Mouse (Mus musculus) kidney, adult 11 months (tissue): Measurements from ENCODE around the gene Olfr628.
"Not testable (repeated sequence)": the region's sequence is repeated elsewhere in the genome, so short reads cannot be mapped to it uniquely, and the experiment has no call there.

ENCODE experiments used
- DNase-seq: peaks from one replicate; pipeline ENCODE4 v3.0.0; 2022

Olfr628 gene

DNA sequence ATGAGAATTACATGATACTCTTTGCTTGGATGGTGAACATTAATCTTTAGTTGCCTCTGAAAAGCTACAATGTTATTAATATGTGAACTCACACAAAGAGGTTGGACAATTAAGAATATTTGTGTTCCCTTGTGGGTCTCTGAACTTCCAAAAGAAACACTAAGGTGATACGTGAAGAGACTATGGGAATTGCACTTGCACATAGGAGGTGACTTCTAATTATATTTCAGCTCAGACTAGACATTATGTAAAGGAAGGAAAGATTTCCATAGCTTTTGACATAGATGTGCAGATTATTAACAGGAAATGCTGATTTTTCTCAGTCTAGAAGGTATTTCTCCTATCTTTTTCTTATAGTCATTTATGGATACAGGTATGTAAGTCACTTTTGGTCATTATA, at the start of gene Olfr628:
Olfr628 (plus strand) TSS at position 301 of the 400 bp plus-strand sequence.
- DNase-seq = no peak

DNA sequence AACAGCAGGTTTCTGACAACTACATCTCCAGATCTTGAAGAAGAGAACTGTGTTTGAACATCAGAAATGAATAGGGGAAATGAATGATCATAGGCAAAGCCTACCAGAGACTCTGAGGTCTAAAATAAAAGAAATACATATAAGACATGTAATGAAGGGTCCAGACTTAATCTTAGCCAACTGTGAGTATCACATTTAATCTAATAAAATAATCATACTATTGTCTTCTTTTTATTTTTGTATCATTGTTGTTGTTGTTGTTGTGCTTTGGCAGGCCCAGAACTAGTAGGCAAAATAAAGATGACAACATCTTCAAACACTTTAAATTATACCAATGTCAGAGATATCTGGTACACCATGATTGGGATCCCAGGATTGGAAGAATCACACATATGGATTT, 47.8 kb upstream of the Olfr628 start, which contains the start of gene Olfr625-ps1:
Olfr625-ps1 (plus strand) TSS at position 301 of the 400 bp plus-strand sequence.
- DNase-seq = no peak

- DNase-seq = no peak
These were observed 30.7 kb upstream of the Olfr628 start for GRCm38 (mm10) chr7:103699469-103699868.

DNA sequence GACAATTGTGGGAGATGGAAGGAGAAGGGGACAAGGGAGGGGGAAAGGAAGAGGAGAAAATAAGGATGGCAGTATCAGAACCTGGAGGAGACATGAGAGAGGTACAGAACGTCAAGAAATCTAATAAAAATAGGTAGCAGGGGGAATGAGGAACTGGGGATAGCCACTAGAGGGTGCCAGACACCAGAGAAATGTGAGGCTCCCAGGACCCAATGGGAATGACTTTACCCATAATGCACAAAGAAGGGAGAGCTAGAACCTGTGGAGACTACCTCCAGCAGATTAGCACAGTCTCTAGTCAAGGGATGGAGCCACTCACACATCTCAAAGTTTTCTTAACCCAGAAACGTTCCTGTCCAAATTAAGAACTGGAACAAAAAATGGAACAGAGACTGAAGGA, 18.1 kb upstream of the Olfr628 start:
- DNase-seq = no peak

DNA sequence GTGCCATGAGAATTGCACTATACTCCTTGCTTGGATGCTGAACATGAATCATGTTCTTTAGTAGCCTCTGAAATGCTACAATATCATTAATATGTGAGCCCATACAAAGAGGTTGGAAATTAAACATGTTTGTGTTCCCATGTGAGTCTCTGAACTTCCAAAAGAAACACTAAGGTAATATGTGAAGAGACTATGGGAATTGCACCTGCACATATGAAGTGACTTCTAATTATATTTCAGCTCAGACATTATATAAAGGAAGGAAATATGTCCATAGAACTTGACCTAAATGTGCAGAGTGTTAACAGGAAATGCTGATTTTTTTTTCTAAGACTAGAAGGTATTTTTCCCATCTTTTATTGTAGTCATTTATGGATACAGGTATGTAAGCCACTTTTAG, 15.8 kb upstream of the Olfr628 start, which contains the start of gene Olfr243:
Olfr243 (plus strand) TSS at position 301 of the 400 bp plus-strand sequence.
- no peak for DNase-seq

DNA sequence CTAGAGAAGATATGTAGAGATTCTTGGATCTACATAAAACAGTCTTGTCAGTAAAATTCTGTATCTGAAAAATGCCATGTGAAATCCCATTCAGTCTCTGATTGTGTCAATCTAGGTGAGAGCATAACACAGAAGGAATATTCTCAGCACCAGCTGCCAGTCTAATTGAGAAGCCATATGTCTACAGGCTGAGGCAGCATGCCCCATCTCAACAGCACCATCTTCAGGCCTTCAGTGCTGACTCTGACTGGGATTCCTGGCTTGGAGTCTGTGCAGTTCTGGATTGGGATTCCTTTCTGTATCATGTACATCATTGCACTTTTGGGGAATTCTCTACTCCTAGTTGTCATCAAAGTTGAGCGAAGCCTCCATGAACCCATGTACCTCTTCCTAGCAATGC, 13.8 kb upstream of the Olfr628 start:
- not testable (repeated sequence) for DNase-seq

- no peak for DNase-seq
These were observed 14.7 kb downstream of the Olfr628 start, which contains the start of gene Olfr629 for GRCm38 (mm10) chr7:103744843-103745242. Gene Olfr629 (minus strand): TSS chr7:103744943.

DNA sequence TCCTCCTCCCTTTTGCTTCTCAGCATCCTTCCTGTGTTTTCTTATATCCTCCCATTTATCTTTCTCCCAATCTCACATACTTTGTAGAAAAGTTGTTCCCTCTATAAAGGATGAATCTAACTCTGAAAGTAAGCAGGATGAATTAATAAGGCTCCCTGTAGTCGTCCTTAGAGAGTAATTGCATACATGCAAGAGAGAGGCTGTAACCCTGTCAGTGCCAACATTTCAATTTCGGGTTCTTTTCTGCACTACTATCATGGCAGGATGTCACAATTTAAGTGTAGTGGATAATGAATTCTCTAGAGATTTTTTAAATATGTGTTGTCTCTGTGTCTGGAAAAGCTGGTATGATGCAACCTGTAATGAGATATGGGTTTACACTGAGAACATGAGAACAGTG, 27.1 kb downstream of the Olfr628 start, which contains the start of gene Olfr630:
Olfr630 (minus strand) TSS at position 101 of the 400 bp plus-strand sequence.
- DNase-seq = no peak

GRCm38 (mm10) chr7:103762212-103762611, 32.0 kb downstream of the Olfr628 start:
- not testable (repeated sequence) for DNase-seq

GRCm38 (mm10) chr7:103767687-103768086, 37.5 kb downstream of the Olfr628 start:
- not testable (repeated sequence) for DNase-seq

DNA sequence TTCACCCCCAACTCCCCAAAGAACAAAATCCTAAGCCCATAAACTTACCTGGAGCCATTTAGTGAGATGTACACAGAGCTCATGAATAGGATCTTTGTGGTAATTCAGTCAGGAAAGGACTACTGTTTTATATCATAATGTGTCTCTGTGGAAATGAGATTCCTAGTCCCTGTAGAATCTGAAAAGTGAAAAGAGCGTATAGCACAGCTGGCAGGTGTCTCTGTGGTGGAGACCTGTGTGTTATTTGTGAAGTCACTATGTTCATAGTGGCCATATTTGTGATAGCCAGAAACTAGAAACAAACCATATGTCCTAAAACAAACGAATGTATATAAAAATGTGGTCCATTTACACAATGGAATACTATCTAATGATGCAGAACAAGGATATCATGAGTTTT, 41.3 kb downstream of the Olfr628 start, which contains the start of gene Olfr69:
Olfr69 (minus strand) TSS at position 101 of the 400 bp plus-strand sequence.
- no peak for DNase-seq

GRCm38 (mm10) chr7:103777652-103778051, 47.5 kb downstream of the Olfr628 start:
- not testable (repeated sequence) for DNase-seq

- no peak for DNase-seq
These were observed 49.4 kb downstream of the Olfr628 start, which contains the start of gene Olfr68 for GRCm38 (mm10) chr7:103779598-103779997. Gene Olfr68 (minus strand): TSS chr7:103779698.
